Mouse (Mus musculus) MEL (cell line): ENCODE data around the gene Npc2. TPM values are rescaled to one million over a fixed set of nuclear protein-coding genes. Genes with fewer than 3 reads are reported as not detected.

Source experiments
- DNase-seq: peaks from one replicate; pipeline ENCODE4 v3.0.0; 2011; ENCODE audit warnings: low read depth, low spot score
- H3K27ac ChIP-seq: 2 replicates; pipeline ENCODE4 v1.5.1; 2012; ENCODE audit warnings: low read depth, mild to moderate bottlenecking, control low read depth, low read length, moderate library complexity; ENCODE audit not compliant: control insufficient read depth
- H3K27me3 ChIP-seq, 2 experiments: fragments of 150-350 bp in 1 of 2; sonication (generic) in 1 of 2; 2 replicates each; pipeline ENCODE4 v1.6.1; 2012; ENCODE audit warnings: low read length in 2 of 2, mild to moderate bottlenecking in 2 of 2, improper control_type of control experiment in 1 of 2, moderate library complexity in 1 of 2; ENCODE audit not compliant: insufficient read depth in 2 of 2, control insufficient read depth in 1 of 2
- H3K36me3 ChIP-seq, 2 experiments: 2 replicates each; pipeline ENCODE4 v1.6.1; 2012 to 2014; ENCODE audit warnings: low read length in 2 of 2, improper control_type of control experiment in 1 of 2, inconsistent platforms in 1 of 2, mild to moderate bottlenecking in 1 of 2; ENCODE audit not compliant: insufficient read depth in 2 of 2, control insufficient read depth in 1 of 2
- H3K4me1 ChIP-seq, 2 experiments: fragments of 150-350 bp in 1 of 2; sonication (generic) in 1 of 2; 2 replicates each; pipeline ENCODE4 v1.6.1; 2012; ENCODE audit warnings: low read length in 2 of 2, improper control_type of control experiment in 1 of 2, mild to moderate bottlenecking in 1 of 2; ENCODE audit not compliant: insufficient read depth in 2 of 2, control insufficient read depth in 1 of 2
- H3K4me3 ChIP-seq, 2 experiments: fragments of 150-350 bp in 1 of 2; sonication (generic) in 1 of 2; 2 replicates each; pipeline ENCODE4 v1.5.1; 2012; ENCODE audit warnings: low read depth in 2 of 2, low read length in 2 of 2, mild to moderate bottlenecking in 2 of 2, moderate library complexity in 2 of 2, control low read depth in 1 of 2, improper control_type of control experiment in 1 of 2; ENCODE audit not compliant: control insufficient read depth in 1 of 2, insufficient read depth in 1 of 2
- H3K79me2 ChIP-seq: 2 replicates; pipeline ENCODE4 v1.6.1; 2012; ENCODE audit warnings: mild to moderate bottlenecking, low read length, moderate library complexity; ENCODE audit not compliant: control insufficient read depth, poor library complexity, insufficient read depth
- H3K9ac ChIP-seq: 2 replicates; pipeline ENCODE4 v1.6.1; 2012; ENCODE audit warnings: low read depth, mild to moderate bottlenecking, control low read depth, low read length, moderate library complexity; ENCODE audit not compliant: control insufficient read depth, poor library complexity, severe bottlenecking
- H3K9me3 ChIP-seq: fragments of 150-350 bp; sonication (generic); replicated peaks from 2 replicates; pipeline ENCODE4 v1.6.1; 2012; ENCODE audit warnings: mild to moderate bottlenecking, low read length, improper control_type of control experiment, moderate library complexity; ENCODE audit not compliant: insufficient read depth
- EP300 ChIP-seq, 2 experiments: IDR thresholded peaks; 2 replicates each; pipeline ENCODE4 v1.6.1; 2011; ENCODE audit warnings: improper control_type of control experiment in 2 of 2, low read length in 2 of 2, low read depth in 1 of 2, mild to moderate bottlenecking in 1 of 2
- GABPA ChIP-seq: IDR thresholded peaks from 2 replicates; pipeline ENCODE4 v1.6.1; 2012; ENCODE audit warnings: low read depth, mild to moderate bottlenecking, inconsistent platforms, low read length, improper control_type of control experiment, moderate library complexity
- GATA1 ChIP-seq: IDR thresholded peaks from 2 replicates; pipeline ENCODE4 v1.6.1; 2011; ENCODE audit warnings: low read depth, low read length, improper control_type of control experiment
- MAX ChIP-seq: IDR thresholded peaks from 2 replicates; pipeline ENCODE4 v1.6.1; 2011; ENCODE audit warnings: low read length, improper control_type of control experiment
- MAZ ChIP-seq: IDR thresholded peaks from 2 replicates; pipeline ENCODE4 v1.6.1; 2012; ENCODE audit warnings: low read depth, mild to moderate bottlenecking, inconsistent platforms, low read length, improper control_type of control experiment
- MEF2A ChIP-seq: IDR thresholded peaks from 2 replicates; pipeline ENCODE4 v1.6.1; 2014; ENCODE audit warnings: low read depth, mild to moderate bottlenecking, inconsistent platforms, low read length, improper control_type of control experiment; ENCODE audit not compliant: poor library complexity, insufficient replicate concordance, severe bottlenecking; ENCODE audit errors: extremely low read depth
- MXI1 ChIP-seq: IDR thresholded peaks from 2 replicates; pipeline ENCODE4 v1.6.1; 2011; ENCODE audit warnings: mild to moderate bottlenecking, low read depth, low read length, improper control_type of control experiment
- MYB ChIP-seq: IDR thresholded peaks from 2 replicates; pipeline ENCODE4 v1.6.1; 2011; ENCODE audit warnings: mild to moderate bottlenecking, low read depth, low read length, improper control_type of control experiment
- MYC ChIP-seq: IDR thresholded peaks from 2 replicates; pipeline ENCODE4 v1.6.1; 2011; ENCODE audit warnings: low read depth, mild to moderate bottlenecking, low read length, improper control_type of control experiment, moderate library complexity
- NELFE ChIP-seq: IDR thresholded peaks from 2 replicates; pipeline ENCODE4 v1.6.1; 2011; ENCODE audit warnings: low read depth, low read length, improper control_type of control experiment
- NRF1 ChIP-seq: IDR thresholded peaks from 2 replicates; pipeline ENCODE4 v1.6.1; 2014; ENCODE audit warnings: low read depth, mild to moderate bottlenecking, inconsistent platforms, low read length, improper control_type of control experiment, moderate library complexity; ENCODE audit not compliant: poor library complexity, insufficient read depth, severe bottlenecking
- POLR2A ChIP-seq, 2 experiments: IDR thresholded peaks; 2 replicates each; pipeline ENCODE4 v1.6.1; 2011 to 2012; ENCODE audit warnings: low read length in 2 of 2, mild to moderate bottlenecking in 2 of 2, control low read depth in 1 of 2, improper control_type of control experiment in 1 of 2, low read depth in 1 of 2, moderate library complexity in 1 of 2; ENCODE audit not compliant: control insufficient read depth in 1 of 2, insufficient read depth in 1 of 2, poor library complexity in 1 of 2
- POLR2AphosphoS2 ChIP-seq: IDR thresholded peaks from 2 replicates; pipeline ENCODE4 v1.6.1; 2011; ENCODE audit warnings: low read length, improper control_type of control experiment
- RCOR1 ChIP-seq: IDR thresholded peaks from 2 replicates; pipeline ENCODE4 v1.6.1; 2012; ENCODE audit warnings: low read depth, mild to moderate bottlenecking, inconsistent platforms, low read length, improper control_type of control experiment
- SMC3 ChIP-seq: IDR thresholded peaks from 2 replicates; pipeline ENCODE4 v1.6.1; 2011; ENCODE audit warnings: low read depth, low read length, improper control_type of control experiment
- TAL1 ChIP-seq: IDR thresholded peaks from 2 replicates; pipeline ENCODE4 v1.6.1; 2012; ENCODE audit warnings: mild to moderate bottlenecking, inconsistent platforms, low read length, moderate library complexity, mixed read lengths
- TBP ChIP-seq: IDR thresholded peaks from 2 replicates; pipeline ENCODE4 v1.8.0; 2011; ENCODE audit warnings: low read depth, low read length, improper control_type of control experiment
- TCF12 ChIP-seq: IDR thresholded peaks from 2 replicates; pipeline ENCODE4 v1.6.1; 2014; ENCODE audit warnings: low read depth, mild to moderate bottlenecking, inconsistent platforms, low read length, improper control_type of control experiment, moderate library complexity
- UBTF ChIP-seq: IDR thresholded peaks from 2 replicates; pipeline ENCODE4 v1.6.1; 2012; ENCODE audit warnings: low read depth, mild to moderate bottlenecking, inconsistent platforms, low read length, improper control_type of control experiment, moderate library complexity, borderline replicate concordance; ENCODE audit not compliant: insufficient read depth
- USF2 ChIP-seq, 2 experiments: IDR thresholded peaks; 2 replicates each; pipeline ENCODE4 v1.6.1; 2011 to 2012; ENCODE audit warnings: improper control_type of control experiment in 2 of 2, low read length in 2 of 2, borderline replicate concordance in 1 of 2, inconsistent platforms in 1 of 2, low read depth in 1 of 2, mild to moderate bottlenecking in 1 of 2; ENCODE audit not compliant: insufficient read depth in 1 of 2
- ZKSCAN1 ChIP-seq: IDR thresholded peaks from 2 replicates; pipeline ENCODE4 v1.6.1; 2012; ENCODE audit warnings: low read depth, mild to moderate bottlenecking, inconsistent platforms, low read length, improper control_type of control experiment, moderate library complexity
- ZNF384 ChIP-seq: IDR thresholded peaks from 2 replicates; pipeline ENCODE4 v1.6.1; 2012; ENCODE audit warnings: low read depth, mild to moderate bottlenecking, inconsistent platforms, low read length, improper control_type of control experiment
- polyA plus RNA-seq, 2 experiments: library from polyadenylated mRNA; stranded (reverse) in 1 of 2; unstranded in 1 of 2; fragments of >175 nt in 1 of 2; fragments of >200 nt in 1 of 2; gene quantifications; 2 replicates each; pipeline versions ENCODE4 v1.2.1 to v1.2.4; 2012; ENCODE audit warnings: low replicate concordance in 2 of 2, low read depth in 1 of 2; ENCODE audit not compliant: insufficient read length in 2 of 2, insufficient read depth in 1 of 2, missing spikeins in 1 of 2
- total RNA-seq: library from RNA; depleted of rRNA; stranded (reverse); fragments of 300-350 nt; gene quantifications from 2 replicates; pipeline ENCODE4 v1.2.3, GENCODE M21; 2012

The Npc2 gene
- total and polyA plus RNA-seq, 3 experiments = 48.9 to 63.1 TPM; not detected in 1

GRCm38 (mm10) chr12:84807351-84807750, 34.4 kb upstream of the Npc2 start:
- no peak overlapping the region for H3K27ac ChIP-seq
- H3K4me1 ChIP-seq = no peaks in the 10 kb centered on the region
- H3K4me3 ChIP-seq = no peak overlapping the region
- TF ChIP-seq SMC3 (no peak), GATA1 (0 out of 2 replicates have a peak, but pooled peaks have one; percentile 5)
- no peak overlapping the region for H3K9ac ChIP-seq
- H3K9me3 ChIP-seq = no peaks in the 10 kb centered on the region
- DNase-seq = no peak
- H3K27me3 ChIP-seq = peaks cover 10 to 19% of the 10 kb centered on the region in 2 experiments
- H3K36me3 ChIP-seq = no peaks in the 10 kb centered on the region
- no peaks in the 10 kb centered on the region for H3K79me2 ChIP-seq

DNA sequence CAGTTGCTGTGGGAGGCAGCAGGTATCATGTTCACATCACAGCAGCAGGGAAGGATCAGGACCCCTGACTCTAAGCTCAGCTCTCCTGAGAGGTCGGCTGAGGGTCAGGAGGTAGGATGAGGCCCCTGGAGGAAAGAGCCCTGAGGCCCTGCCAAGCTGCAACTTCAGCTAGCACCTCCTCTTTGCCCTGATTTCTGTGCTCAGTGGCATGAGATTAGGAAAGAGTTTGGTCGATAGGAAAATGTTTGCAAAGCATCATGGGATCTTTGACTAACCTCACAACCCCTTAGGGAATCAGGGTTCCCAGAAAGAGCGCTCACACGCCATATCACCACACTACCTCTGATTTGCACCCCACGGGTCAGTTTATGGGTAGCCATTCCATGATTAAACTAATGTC, 33.8 kb upstream of the Npc2 start:
- Histone ChIP-seq H3K36me3 (no peaks in the 10 kb centered on the region), H3K4me3 (no peak overlapping the region), H3K9ac (no peak overlapping the region), H3K79me2 (no peaks in the 10 kb centered on the region), H3K4me1 (no peaks in the 10 kb centered on the region), H3K27me3 (peaks cover 10 to 19% of the 10 kb centered on the region in 2 experiments), H3K9me3 (no peaks in the 10 kb centered on the region), H3K27ac (no peak overlapping the region)
- TF ChIP-seq NRF1 = no peak
- DNase-seq = no peak

GRCm38 (mm10) chr12:84806010-84806409, 33.1 kb upstream of the Npc2 start:
- no peaks in the 10 kb centered on the region for H3K4me1 ChIP-seq
- no peak overlapping the region for H3K4me3 ChIP-seq
- H3K27me3 ChIP-seq = peaks cover 10 to 19% of the 10 kb centered on the region in 2 experiments

More at GRCm38 (mm10) chr12:84806010-84806409, 33.1 kb upstream of the Npc2 start:
- Histone ChIP-seq H3K36me3 (no peaks in the 10 kb centered on the region), H3K79me2 (no peaks in the 10 kb centered on the region), H3K9me3 (no peaks in the 10 kb centered on the region), H3K27ac (no peak overlapping the region), H3K9ac (no peak overlapping the region)
- DNase-seq = no peak
- no peak for TF ChIP-seq RCOR1
- TF ChIP-seq MEF2A = no peak
- no peak for TF ChIP-seq ZNF384
- TF ChIP-seq ZKSCAN1 = no peak
- no peak for TF ChIP-seq MXI1
- TF ChIP-seq UBTF = no peak
- TF ChIP-seq POLR2AphosphoS2 = no peak
- TF ChIP-seq EP300 (IDR thresholded peaks at IDR 0.05; ENCODE audit: low read depth in 1 of 2, low read length in 2 of 2) = no peak
- TF ChIP-seq TCF12 = no peak
- no peak for TF ChIP-seq MAZ
- no peak for TF ChIP-seq MAX
- no peak for TF ChIP-seq MYB
- no peak for TF ChIP-seq GABPA
- no peak for TF ChIP-seq TBP
- TF ChIP-seq TAL1 = no peak
- no peak for TF ChIP-seq POLR2A (IDR thresholded peaks at IDR 0.05; ENCODE audit: control insufficient read depth in 1 of 2, insufficient read depth in 1 of 2, low read depth in 1 of 2, low read length in 2 of 2, poor library complexity in 1 of 2)
- TF ChIP-seq MYC = no peak
- TF ChIP-seq USF2 (IDR thresholded peaks at IDR 0.05; ENCODE audit: borderline replicate concordance in 1 of 2, insufficient read depth in 1 of 2, low read depth in 1 of 2, low read length in 2 of 2) = no peak
- no peak for TF ChIP-seq NELFE
